Mouse (Mus musculus): Measurements from ENCODE around the gene Nin.

Gene Nin

DNA sequence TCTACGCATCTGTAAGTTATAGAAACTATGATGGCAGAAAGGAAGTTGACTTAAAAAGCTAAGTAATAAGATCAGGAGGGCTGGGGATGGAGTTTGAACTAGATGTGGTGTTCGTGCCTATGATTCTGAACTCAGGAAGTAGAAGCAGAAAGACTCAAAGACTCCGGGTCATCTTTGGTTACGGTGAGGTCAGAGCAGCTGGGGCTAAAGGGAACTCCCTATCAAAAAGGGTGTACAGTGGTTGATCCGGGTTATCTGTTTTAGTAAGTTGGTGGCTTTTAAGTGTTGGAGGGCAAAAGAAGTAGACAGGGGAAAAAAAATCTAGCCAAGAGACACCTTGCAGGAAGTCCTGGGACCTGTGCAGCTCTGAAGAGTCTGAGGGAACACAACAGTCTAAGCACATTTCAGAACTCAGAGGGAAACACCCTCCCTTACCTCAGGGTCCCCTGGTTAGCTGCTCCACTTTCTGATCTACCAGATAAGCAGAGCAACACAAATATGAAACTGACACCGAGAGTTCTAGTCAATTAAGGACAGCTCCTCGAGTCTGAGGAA is 35.0 kb downstream of the Nin start:
- DNase-seq = no peak

- no peak for DNase-seq
Observed at GRCm38 (mm10) chr12:70076493-70076892, 37.0 kb downstream of the Nin start.

DNA sequence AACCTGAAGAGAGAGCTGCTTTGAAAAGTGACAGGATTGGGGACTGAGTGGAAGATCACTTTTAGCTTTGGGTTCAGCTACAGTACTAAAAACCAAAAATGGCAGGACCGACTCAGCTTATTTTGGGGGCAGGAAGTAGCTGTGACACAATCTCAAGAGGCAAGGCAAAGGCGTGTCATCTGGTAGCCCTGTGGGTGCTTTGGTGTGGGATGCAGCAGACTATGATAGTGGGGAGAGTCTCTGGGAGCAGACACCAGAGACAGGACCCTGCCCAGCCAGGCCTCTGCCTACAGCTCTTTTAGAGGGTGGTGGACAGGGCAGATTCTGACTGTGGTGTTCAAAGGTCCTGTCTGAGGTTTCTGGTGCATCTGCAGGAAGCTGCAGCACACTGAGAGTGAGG is 38.5 kb downstream of the Nin start:
- no peak for DNase-seq

GRCm38 (mm10) chr12:70070888-70071287 is 42.6 kb downstream of the Nin start:
- DNase-seq = no peak

DNA sequence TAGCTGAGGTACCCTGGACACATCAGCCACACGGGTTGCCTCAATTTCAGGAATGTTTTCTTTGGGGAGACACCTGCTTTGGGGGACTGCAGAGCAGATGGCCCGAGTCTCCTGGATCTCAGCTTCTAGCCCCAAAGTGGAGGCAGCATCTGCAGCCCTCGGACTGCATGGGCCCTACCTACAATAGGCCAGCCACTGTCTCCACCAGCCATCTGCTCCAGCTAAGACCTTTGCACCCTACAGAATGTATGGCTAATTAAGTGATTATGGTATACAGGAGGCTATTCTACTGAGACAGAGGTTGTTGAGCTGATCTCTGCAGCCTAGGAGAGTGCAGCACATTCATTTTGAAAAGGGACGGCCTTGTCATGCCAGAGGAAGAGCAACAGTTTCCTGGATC is 43.2 kb downstream of the Nin start:
- no peak for DNase-seq

GRCm38 (mm10) chr12:70068647-70069257 is 44.8 kb downstream of the Nin start:
- peak; percentile 29 for DNase-seq

DNA sequence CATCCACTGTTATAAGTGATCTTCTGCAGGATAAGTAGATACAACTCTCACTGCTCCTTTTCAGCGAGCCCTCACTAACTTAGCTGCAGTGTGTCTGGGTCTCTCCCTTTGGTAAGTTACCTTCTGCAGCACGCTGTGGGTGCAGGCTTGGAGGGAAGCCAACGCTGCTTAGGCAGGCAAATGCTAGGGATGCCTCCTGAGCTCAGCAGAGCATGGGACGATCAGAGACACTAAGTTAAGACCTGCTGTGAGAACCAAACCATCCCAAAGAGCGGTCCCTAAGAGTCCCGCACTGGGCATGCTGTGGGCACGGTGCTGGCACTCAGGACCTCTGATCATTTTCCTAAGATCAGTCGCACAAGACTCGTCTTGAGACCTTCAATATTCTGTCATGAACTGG is 45.7 kb downstream of the Nin start:
- DNase-seq = no peak

DNA sequence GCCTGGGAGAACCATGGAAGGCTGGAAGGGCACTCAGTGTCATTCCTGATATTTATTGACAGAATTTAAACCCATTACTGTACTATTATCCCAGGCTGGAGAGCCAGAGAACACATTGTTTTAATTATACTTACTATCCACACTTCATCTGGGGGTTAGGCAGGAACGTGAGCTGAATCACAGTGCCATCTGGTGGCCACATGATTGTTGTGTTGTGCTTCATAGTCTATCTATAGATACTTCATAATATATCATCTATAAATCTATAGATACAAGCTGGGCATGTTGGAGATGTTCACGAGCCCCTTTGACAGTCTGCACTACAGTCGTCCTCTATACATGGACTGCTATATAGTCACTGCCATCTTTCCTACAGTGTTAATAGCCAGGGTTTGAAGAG is 51.4 kb downstream of the Nin start:
- peak; percentile 52 for DNase-seq

DNA sequence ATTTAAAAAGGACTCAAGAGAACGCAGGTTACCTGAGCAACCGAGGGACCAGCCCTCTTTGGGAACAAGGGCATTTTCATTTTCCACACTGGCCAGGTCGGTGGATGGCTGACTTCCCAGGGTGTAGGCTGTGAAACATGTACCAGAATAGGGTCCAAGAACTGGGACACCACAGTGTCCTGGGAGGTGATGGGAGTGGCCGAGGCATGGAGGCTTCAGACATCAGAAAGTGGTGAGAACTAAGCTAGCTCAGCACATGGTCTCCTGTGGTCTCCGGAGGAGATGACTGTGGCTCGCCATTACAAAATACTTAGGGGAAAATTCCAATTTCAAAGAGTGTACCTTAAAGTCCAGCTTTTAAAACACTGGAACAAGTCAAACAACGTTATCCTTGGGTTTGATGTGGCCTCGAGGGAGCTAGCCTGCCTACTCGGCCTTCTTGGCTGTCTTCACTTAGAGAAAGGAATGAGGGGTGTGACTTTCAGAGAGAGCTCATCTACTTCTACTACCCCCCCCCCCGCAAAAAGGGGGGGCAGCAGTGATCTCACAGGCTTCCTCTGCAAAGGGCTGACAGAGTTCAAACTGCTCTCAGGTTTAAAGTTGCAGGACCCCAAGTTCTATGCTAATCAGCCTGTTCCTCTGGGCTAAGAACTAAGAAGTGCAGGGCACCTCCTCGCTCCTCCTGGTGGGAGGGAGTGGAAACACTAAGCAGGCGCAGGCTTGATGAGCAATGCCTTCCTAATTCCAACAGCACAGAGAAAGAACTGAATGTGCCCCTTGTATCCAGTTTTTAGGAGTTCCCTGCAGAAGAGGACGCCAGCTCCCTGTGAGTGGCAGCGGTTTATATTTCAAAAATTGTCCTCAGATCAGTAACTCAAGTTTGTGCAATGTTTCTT is 54.3 kb downstream of the Nin start:
- DNase-seq = peak; percentile 66

DNA sequence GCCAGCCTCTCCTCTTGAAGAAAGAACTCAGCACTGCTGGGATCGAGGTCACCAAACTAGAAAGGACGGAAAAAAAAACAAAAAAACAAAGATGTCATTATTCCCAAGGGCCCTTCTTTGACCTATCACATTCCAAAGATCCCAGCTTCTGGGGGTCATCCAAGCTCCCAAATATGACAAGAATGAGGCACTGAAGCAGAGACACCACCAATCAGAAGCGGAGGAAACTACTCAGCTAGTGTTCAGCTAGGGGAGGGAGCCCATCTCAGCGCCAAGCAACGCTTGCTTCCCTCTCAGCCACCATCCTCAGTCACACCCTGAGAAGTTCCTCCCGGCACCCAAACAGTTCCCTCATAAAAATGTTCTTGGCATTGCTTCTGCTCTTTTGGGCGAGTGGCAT is 62.8 kb downstream of the Nin start:
- peak; percentile 75 for DNase-seq

DNA sequence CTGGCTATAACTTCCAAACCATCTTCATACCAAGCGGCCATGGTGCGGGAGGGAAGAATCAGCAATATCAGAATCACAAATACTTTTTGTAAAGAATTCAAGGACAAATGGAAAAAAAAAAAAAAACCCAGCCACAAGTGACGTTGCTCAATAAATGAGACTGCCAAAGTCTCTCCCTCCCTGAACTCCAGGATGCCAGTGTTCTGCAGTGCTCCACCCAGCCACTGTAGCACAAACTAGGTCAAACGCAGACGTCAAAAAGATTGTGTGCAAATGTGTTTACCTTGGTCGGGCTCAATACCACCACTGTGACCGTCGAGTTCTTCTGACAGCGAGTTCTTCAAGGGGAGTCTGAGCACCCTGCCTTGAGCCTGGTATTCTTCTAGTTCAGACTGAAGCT is 64.8 kb downstream of the Nin start:
- DNase-seq = no peak

DNA sequence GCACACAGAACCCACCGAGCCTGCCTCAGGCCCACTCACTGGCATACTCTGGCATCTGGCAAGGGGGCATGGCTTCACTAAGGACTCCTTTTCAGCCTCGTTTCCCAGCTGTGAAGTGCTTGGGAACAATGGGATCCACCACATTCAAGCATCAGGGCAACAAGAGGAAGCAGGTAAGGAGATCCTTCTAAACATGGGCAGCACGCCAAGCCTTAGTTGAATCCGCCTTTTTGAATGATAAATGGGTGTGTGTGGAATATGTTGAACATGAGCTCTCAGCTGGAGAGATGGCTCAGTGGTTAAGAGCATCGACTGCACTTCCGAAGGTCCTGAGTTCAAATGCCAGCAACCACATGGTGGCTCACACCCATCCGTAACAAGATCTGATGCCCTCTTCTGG is 66.2 kb downstream of the Nin start:
- peak; percentile 59 for DNase-seq

DNA sequence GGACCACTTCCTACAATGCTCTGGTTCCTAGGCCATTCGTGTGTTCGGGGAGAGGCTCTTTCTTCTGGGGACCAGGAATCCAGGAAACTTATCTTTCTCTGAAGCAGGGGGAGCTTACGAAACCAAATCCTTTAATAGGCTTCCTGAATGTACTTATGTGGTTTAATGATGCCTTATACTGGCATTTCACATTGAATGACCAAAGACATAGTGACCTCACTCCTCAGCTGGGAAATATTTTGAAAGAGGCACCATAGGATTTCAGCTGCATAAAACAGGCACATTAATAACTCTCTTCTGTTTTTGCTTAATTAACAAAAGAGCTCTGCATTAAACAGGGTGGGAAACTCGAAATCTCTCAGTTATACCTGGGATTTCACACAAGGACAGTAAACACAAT is 69.2 kb downstream of the Nin start:
- no peak for DNase-seq

GRCm38 (mm10) chr12:70043421-70043820 is 70.1 kb downstream of the Nin start:
- DNase-seq = no peak

DNA sequence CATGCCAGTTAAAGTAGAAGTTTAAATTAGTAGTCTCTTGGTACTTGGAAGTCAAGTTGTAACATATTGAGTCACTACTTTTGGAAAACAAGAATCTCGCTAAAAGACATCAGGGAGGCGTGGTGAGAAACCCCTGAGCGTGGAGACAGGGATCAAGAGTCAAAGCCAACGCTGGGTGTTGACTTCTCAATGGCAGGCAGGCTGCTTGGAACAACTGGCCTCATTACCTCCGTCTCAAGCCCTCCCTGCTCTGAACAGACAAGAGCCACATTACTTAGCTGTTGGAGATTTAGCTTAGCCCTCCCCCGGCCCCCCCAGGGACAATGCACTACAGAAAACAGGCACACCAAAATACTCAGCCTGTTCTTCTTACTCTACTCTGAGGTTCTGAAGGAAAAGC is 72.5 kb downstream of the Nin start:
- no peak for DNase-seq

DNA sequence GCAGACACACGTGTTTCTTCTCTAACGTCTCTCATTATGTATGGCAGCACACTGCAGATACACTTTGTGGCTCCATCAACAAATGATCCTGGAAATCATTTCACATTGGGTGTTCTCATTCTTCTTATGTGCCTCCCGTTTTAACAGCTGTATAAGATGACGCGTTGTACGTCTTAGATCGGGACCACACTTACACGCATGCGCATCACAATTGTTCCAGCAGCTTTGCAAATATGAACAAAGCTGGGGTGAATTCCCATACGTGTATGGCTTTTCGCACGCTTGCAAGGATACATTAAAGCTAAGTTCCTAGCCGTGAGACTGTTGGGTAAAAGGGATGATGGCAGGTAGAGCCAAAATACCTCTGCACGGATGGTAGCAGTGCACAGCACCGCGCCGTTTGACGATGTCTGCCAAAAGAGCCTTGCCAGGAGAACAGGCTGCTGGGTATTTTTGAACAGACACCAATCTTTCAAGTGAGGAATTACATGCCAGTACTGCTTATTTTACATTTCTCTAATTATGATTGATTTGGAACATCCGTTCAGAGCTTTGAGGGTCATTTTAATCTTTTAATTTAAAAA is 76.7 kb downstream of the Nin start:
- no peak for DNase-seq

- DNase-seq = no peak
Observed at GRCm38 (mm10) chr12:70026233-70026632, 87.3 kb downstream of the Nin start.

- no peak for DNase-seq
Observed at GRCm38 (mm10) chr12:70025431-70025830, 88.1 kb downstream of the Nin start.

DNA sequence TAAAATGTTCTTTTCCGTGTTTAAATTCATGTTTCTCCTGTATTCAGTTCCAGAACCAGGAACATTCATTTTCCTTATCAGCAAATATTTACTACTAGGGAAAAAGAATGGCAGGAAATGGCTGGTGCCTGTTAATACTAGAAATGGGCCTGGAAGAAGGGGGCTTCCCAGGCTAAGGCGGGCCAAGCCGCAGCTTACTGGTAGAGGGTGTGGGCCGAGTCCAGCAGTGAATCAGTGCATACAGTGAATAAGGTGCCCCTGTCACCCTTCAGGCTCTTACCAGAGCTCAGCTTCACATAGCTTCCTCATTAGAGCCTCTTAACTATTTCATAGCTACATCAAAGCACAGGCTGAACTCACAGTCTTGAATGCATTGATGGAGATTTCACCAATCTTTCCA is 89.9 kb downstream of the Nin start:
- DNase-seq = peak; percentile 33

DNA sequence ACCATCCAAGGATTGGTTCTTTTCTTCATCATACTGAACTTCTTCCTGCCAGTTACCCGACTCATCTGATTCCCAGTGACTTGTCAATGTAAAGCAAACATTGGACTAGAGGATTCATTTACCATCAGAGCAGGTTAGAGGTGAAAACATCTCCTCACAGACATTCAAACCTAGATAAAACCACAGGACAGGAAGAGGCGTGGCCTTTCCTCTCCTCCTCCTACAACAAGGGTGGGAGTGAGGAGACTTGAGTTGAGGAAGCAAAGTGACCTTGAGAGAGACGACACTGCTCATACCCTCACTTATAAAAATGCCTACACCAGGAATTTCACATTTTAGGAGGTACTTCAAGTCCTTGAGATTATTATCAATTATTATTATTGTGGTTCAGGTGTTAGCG is 95.4 kb downstream of the Nin start:
- DNase-seq = no peak

DNA sequence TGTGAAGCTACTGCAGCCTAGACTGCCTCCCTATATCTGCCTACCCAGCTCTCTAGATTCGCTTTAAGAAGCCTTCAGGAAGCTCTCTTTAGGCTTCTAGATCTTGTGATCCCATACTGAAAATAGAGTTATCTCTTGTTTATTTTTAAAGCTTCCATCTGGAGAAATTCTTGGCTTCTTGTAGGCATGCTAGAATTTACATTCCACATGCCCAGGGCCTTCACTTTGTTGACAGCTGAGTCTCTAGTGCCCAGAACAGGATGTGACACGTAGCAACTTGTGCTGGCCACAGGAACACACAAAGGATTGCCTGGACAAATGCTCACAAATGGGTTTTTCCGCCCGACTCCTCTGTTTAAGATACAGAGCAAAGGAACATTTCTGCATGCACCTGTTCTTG is 97.6 kb downstream of the Nin start:
- peak; percentile 53 for DNase-seq

DNA sequence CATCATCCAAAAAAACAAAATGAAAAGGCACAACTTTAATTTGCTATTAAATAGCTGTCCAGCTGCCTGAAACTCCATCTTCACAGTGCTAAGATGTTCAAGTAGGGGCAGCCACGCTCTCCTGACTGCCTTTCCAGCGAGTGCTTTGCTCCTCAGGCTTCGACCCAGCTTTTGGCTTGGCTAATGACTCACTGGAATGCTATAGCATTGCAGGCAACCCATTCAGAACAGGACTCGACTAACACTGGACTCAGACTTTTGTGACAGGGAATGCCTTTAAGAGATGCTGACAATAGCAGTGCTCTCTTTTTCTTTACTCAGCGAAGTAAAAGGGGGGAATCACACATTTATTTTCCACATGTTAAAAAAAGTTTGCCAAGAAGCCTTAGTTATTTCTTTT is 101.8 kb downstream of the Nin start:
- DNase-seq = no peak

GRCm38 (mm10) chr12:70010356-70010755 is 103.2 kb downstream of the Nin start:
- no peak for DNase-seq

DNA sequence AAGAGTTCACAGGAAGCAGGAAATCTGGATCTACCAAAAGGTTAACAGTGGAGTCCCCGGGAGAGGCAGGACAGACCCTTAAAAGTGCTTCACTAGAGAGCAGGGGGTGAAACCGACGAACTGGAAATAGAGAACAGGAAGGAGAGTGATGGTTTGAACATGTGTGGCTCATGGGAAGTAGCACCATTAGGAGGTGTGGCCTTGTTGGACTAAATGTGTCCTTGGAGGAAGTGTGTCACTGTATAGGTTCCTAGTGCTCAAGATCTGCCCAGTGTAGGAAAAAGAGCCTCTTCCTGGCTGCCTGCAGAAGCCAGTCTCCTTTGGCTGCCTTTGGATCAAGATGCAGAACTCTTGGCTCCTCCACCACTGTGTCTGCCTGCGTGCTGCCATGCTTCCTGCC is 108.4 kb downstream of the Nin start:
- DNase-seq = no peak

All from lung, postnatal 10 days (tissue).